Mouse (Mus musculus): ENCODE data around the gene Insm1. TPM values are rescaled to one million over a fixed set of nuclear protein-coding genes. Genes with fewer than 3 reads are reported as not detected.

Gene Insm1
- polyA plus RNA-seq, 1 experiment: 9.9 TPM

DNA sequence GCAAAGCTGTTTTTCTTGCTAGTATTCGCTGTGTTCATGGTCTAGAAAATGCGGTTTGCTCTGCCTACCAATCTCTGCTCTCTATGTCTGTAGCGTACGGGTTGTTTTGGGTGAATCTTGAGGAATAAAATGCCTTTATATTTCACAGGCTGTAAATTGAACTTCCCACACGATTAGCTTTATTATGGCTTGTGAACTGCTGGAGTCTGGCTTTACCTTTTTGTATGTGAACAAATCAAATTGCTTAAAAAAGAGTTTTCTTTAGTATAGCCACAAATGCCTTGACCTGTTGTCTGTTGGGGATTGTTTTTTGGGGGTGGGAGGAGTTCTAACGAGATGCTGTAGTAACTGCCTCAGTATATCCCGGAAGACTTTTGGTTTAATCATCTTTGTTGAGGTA, 2.4 kb downstream of the Insm1 start:
- WGBS: 26% methylated on average over 7 of the region's 7 CpGs
- Histone ChIP-seq H3K27ac (ENCODE audit: control insufficient read depth, insufficient read depth, low read length) (no peak overlapping the region), H3K4me1 (replicated peaks; ENCODE audit: control insufficient read depth, insufficient read depth, low read length) (peaks cover 6% of the 10 kb centered on the region), H3K36me3 (ENCODE audit: control insufficient read depth, insufficient read depth, low read length) (no peaks in the 10 kb centered on the region), H3K4me3 (ENCODE audit: control insufficient read depth, insufficient read depth, low read length) (no peak overlapping the region), H3K27me3 (ENCODE audit: control insufficient read depth, insufficient read depth, low read length) (peaks cover 32% of the 10 kb centered on the region)
- DNase-seq: no peak
- TF ChIP-seq CTCF (IDR thresholded peaks at IDR 0.05; ENCODE audit: borderline replicate concordance, control insufficient read depth, extremely low read depth, insufficient read depth, low read length, poor library complexity) (no peak), POLR2A (IDR thresholded peaks at IDR 0.05; ENCODE audit: control insufficient read depth, extremely low read depth, insufficient read depth, low read length, poor library complexity) (no peak)

DNA sequence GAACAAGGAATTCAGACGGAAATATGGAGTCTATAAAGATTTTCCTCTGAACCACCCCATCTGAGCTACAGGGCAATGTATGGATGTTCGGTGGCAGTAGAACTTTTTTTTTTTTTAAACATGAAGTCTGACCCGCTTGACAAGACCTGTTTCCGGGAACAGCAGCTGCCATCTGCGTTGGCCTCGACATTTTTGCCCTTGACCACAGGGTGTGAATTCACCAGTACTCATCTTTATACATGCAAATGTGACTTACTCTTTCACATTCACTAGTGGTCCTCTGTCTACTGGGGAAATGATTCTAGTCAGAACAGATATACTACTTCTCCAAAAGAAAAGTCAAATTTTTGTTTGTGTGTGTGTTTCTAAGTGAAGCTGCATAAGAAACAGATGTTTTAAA, 4.1 kb downstream of the Insm1 start:
- no peak for TF ChIP-seq POLR2A (IDR thresholded peaks at IDR 0.05; ENCODE audit: control insufficient read depth, extremely low read depth, insufficient read depth, low read length, poor library complexity)
- no peak for TF ChIP-seq CTCF (IDR thresholded peaks at IDR 0.05; ENCODE audit: borderline replicate concordance, control insufficient read depth, extremely low read depth, insufficient read depth, low read length, poor library complexity)
- no peaks in the 10 kb centered on the region for H3K36me3 ChIP-seq (ENCODE audit: control insufficient read depth, insufficient read depth, low read length)
- H3K4me1 ChIP-seq (replicated peaks; ENCODE audit: control insufficient read depth, insufficient read depth, low read length): peaks cover 6% of the 10 kb centered on the region
- no peak overlapping the region for H3K27ac ChIP-seq (ENCODE audit: control insufficient read depth, insufficient read depth, low read length)
- WGBS: 16% methylated on average over 6 of the region's 6 CpGs
- H3K4me3 ChIP-seq (ENCODE audit: control insufficient read depth, insufficient read depth, low read length): no peak overlapping the region
- peaks cover 24% of the 10 kb centered on the region for H3K27me3 ChIP-seq (ENCODE audit: control insufficient read depth, insufficient read depth, low read length)
- DNase-seq: no peak

DNA sequence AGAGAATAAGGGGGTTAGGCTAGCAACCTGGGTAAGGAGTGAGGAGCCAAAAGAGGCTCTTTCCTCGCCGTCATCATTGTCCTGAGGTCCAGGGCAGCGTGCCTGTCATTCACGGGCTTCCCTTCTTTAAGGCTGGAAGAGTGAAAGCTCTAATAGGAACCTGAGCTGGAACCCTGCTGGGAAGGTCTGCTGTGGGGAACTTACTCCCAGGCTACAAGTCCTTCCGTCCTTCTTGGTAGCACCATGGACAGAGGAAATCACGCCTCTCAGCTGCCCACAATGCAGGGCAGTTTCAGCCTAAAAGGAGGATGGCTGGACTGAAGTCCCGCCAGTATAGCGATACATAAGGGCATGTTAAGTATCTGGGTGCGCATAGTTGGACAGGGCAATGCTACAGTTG, 4.8 kb downstream of the Insm1 start:
- Histone ChIP-seq H3K27ac (ENCODE audit: control insufficient read depth, insufficient read depth, low read length) (no peak overlapping the region), H3K4me3 (ENCODE audit: control insufficient read depth, insufficient read depth, low read length) (no peak overlapping the region), H3K27me3 (ENCODE audit: control insufficient read depth, insufficient read depth, low read length) (peaks cover 18% of the 10 kb centered on the region), H3K4me1 (replicated peaks; ENCODE audit: control insufficient read depth, insufficient read depth, low read length) (peaks cover 4% of the 10 kb centered on the region), H3K36me3 (ENCODE audit: control insufficient read depth, insufficient read depth, low read length) (no peaks in the 10 kb centered on the region)
- no peak for DNase-seq
- TF ChIP-seq POLR2A (IDR thresholded peaks at IDR 0.05; ENCODE audit: control insufficient read depth, extremely low read depth, insufficient read depth, low read length, poor library complexity): no peak
- no peak for TF ChIP-seq CTCF (IDR thresholded peaks at IDR 0.05; ENCODE audit: borderline replicate concordance, control insufficient read depth, extremely low read depth, insufficient read depth, low read length, poor library complexity)
- 13% methylated on average over 9 of the region's 9 CpGs for whole genome bisulfite sequencing

DNA sequence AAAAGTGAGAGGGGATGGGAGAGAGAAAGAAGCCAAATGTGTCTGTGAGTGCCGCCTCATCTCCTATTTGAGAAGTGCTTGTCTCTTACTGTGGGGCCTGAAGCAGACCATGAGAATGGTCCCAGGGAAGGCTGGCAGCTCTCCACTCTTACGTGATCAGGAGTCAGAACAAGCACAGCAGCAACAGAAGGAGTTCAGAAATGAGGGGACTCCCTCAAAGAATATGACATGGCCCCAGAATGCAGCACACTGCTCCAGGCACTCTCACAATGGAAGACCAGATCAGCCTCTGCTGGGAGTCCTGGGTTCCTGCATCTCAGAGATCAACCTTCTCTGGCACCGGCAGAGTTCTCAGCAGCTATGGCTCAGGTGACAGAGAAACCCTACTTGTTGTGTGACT, 5.9 kb downstream of the Insm1 start:
- TF ChIP-seq POLR2A (IDR thresholded peaks at IDR 0.05; ENCODE audit: control insufficient read depth, extremely low read depth, insufficient read depth, low read length, poor library complexity) (no peak), CTCF (IDR thresholded peaks at IDR 0.05; ENCODE audit: borderline replicate concordance, control insufficient read depth, extremely low read depth, insufficient read depth, low read length, poor library complexity) (no peak)
- Histone ChIP-seq H3K27me3 (ENCODE audit: control insufficient read depth, insufficient read depth, low read length) (peaks cover 13% of the 10 kb centered on the region), H3K36me3 (ENCODE audit: control insufficient read depth, insufficient read depth, low read length) (no peaks in the 10 kb centered on the region), H3K4me3 (ENCODE audit: control insufficient read depth, insufficient read depth, low read length) (no peak overlapping the region), H3K4me1 (replicated peaks; ENCODE audit: control insufficient read depth, insufficient read depth, low read length) (0 out of 2 replicates have a peak, but pooled peaks cover 3% of the 10 kb centered on the region), H3K27ac (ENCODE audit: control insufficient read depth, insufficient read depth, low read length) (no peak overlapping the region)
- 78% methylated on average over 3 of the region's 3 CpGs for WGBS
- no peak for DNase-seq

DNA sequence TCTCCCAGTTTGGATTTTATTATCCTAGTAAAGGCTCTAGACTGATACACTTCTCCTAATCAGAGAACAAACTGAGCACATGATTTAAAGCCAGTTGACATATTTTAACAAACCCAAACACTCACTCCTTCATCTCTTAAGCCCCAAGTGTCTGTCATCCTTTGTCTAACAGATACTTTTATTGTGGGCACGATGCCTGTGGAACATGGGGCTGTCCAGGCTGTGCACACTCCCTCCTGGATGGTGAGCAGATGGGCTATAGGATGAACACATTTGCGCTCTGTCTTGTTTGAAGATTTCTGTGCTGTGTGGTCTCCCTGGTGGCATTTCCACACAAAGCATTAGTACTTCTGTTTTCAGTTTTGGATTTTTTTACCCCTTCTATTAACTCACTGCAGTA, 6.7 kb downstream of the Insm1 start:
- TF ChIP-seq POLR2A (IDR thresholded peaks at IDR 0.05; ENCODE audit: control insufficient read depth, extremely low read depth, insufficient read depth, low read length, poor library complexity) (no peak), CTCF (IDR thresholded peaks at IDR 0.05; ENCODE audit: borderline replicate concordance, control insufficient read depth, extremely low read depth, insufficient read depth, low read length, poor library complexity) (no peak)
- no peak for DNase-seq
- Histone ChIP-seq H3K27me3 (ENCODE audit: control insufficient read depth, insufficient read depth, low read length) (peaks cover 7% of the 10 kb centered on the region; the same call in 1 of the 2 replicates), H3K4me3 (ENCODE audit: control insufficient read depth, insufficient read depth, low read length) (no peak overlapping the region), H3K4me1 (replicated peaks; ENCODE audit: control insufficient read depth, insufficient read depth, low read length) (no peaks in the 10 kb centered on the region), H3K27ac (ENCODE audit: control insufficient read depth, insufficient read depth, low read length) (no peak overlapping the region), H3K36me3 (ENCODE audit: control insufficient read depth, insufficient read depth, low read length) (no peaks in the 10 kb centered on the region)
- 85% methylated on average over 2 of the region's 2 CpGs for WGBS

DNA sequence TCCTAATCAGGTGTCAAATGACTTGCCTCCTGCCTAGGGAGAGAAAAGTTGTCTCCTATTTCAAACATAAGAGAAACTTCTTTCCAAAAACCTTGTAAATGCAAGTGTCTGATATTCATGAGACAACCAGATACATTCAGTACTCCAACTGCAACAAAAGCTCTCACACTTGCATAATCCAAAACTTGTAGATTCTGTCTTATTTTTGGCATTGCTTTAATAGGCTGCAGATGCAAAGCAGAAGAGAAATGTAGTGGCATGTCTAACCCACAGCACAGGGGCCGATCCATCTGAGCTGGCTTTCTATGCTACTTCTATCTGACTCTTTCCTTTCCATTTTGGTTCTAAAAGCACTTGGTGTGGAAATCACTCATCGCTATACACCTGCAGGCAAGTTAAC, 9.8 kb downstream of the Insm1 start:
- Histone ChIP-seq H3K27ac (ENCODE audit: control insufficient read depth, insufficient read depth, low read length) (no peak overlapping the region), H3K4me3 (ENCODE audit: control insufficient read depth, insufficient read depth, low read length) (no peak overlapping the region), H3K36me3 (ENCODE audit: control insufficient read depth, insufficient read depth, low read length) (no peaks in the 10 kb centered on the region), H3K4me1 (replicated peaks; ENCODE audit: control insufficient read depth, insufficient read depth, low read length) (no peaks in the 10 kb centered on the region), H3K27me3 (ENCODE audit: control insufficient read depth, insufficient read depth, low read length) (peaks cover 4% of the 10 kb centered on the region; the same call in 1 of the 2 replicates)
- WGBS: 87% methylated on average over 2 of the region's 2 CpGs
- DNase-seq: no peak
- TF ChIP-seq POLR2A (IDR thresholded peaks at IDR 0.05; ENCODE audit: control insufficient read depth, extremely low read depth, insufficient read depth, low read length, poor library complexity): no peak
- no peak for TF ChIP-seq CTCF (IDR thresholded peaks at IDR 0.05; ENCODE audit: borderline replicate concordance, control insufficient read depth, extremely low read depth, insufficient read depth, low read length, poor library complexity)

DNA sequence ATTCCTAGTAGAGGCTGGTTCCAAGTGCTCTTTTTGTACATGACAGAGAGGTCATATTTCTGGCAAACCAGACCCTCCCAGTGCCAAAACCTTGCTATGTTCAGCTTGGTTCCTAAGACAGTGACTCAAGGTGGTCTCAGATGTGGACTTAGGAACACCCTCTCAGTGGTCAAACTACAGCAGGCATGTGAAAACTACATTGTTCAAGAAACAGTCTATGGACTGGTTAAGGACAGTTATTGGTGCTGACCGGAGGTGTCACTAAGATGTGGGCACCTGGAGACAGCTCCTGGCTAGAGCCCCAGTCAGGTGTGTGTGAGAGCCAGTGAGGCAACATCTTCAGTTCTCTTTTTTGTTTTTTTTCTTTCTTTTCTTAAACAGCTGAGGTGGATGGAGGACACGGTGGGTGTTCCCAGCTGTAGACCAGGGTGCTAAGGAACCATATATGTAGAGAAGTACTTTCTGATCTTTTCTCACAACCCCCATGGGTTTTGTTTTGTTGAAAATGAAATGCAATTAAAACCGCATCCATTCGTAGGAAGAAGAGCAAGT, 17.6 kb downstream of the Insm1 start:
- WGBS: 92% methylated on average over 4 of the region's 4 CpGs
- H3K27ac ChIP-seq (ENCODE audit: control insufficient read depth, insufficient read depth, low read length): no peak overlapping the region
- H3K27me3 ChIP-seq (ENCODE audit: control insufficient read depth, insufficient read depth, low read length): no peaks in the 10 kb centered on the region
- H3K4me1 ChIP-seq (replicated peaks; ENCODE audit: control insufficient read depth, insufficient read depth, low read length): no peaks in the 10 kb centered on the region
- TF ChIP-seq POLR2A (IDR thresholded peaks at IDR 0.05; ENCODE audit: control insufficient read depth, extremely low read depth, insufficient read depth, low read length, poor library complexity): no peak
- TF ChIP-seq CTCF (IDR thresholded peaks at IDR 0.05; ENCODE audit: borderline replicate concordance, control insufficient read depth, extremely low read depth, insufficient read depth, low read length, poor library complexity): no peak
- H3K36me3 ChIP-seq (ENCODE audit: control insufficient read depth, insufficient read depth, low read length): no peaks in the 10 kb centered on the region; the same call in 1 of the 2 replicates
- no peak overlapping the region for H3K4me3 ChIP-seq (ENCODE audit: control insufficient read depth, insufficient read depth, low read length)
- DNase-seq: no peak

All from thymus, adult 2 months (tissue).